In genomic region chr3:138528265-138528664, GRCm38 (mm10) we compare ENCODE assay signal across 8 mouse cellular contexts. TPM values are rescaled to one million over a fixed set of nuclear protein-coding genes. Genes with fewer than 3 reads are reported as not detected.
DNase-seq lines count a peak whose midpoint lies in the region; ATAC-seq and TF ChIP-seq lines count a peak whose summit lies in the region.

No protein-coding gene starts in this region.

- peak overlapping the region; percentile 95 for H3K4me3 ChIP-seq in liver, adult 2 months (ENCODE audit: insufficient read depth, low read depth, low read length)
- peak overlapping the region; percentile 98 for H3K4me3 ChIP-seq in embryonic facial prominence, embryonic 12.5 days
- H3K4me3 ChIP-seq in intestine, embryonic 16.5 days (ENCODE audit: low read length), result peak overlapping the region; percentile 99
- H3K4me3 ChIP-seq in neural tube, embryonic 14.5 days (ENCODE audit: low read depth, low read length), result peak overlapping the region; percentile 94

- H3K9ac ChIP-seq in liver, adult 2 months (ENCODE audit: low read depth, low read length), result no peak overlapping the region
- H3K9ac ChIP-seq in embryonic facial prominence, embryonic 12.5 days, result peak overlapping the region; percentile 99
- H3K9ac ChIP-seq in intestine, embryonic 16.5 days (ENCODE audit: low read depth, low read length), result peak overlapping the region; percentile 94
- peak overlapping the region; percentile 95 for H3K9ac ChIP-seq in neural tube, embryonic 14.5 days (replicated peaks; ENCODE audit: low read depth, low read length)

- no peak for TF ChIP-seq POLR2A in liver, adult 2 months (IDR thresholded peaks at IDR 0.05; ENCODE audit: extremely low read depth, insufficient read depth, low read length)

- peaks cover 19% of the 10 kb centered on the region for H3K4me1 ChIP-seq in liver, adult 2 months (ENCODE audit: control insufficient read depth, insufficient read depth, low read length)
- H3K4me1 ChIP-seq in embryonic facial prominence, embryonic 12.5 days, result peaks cover 30% of the 10 kb centered on the region
- H3K4me1 ChIP-seq in intestine, embryonic 16.5 days (ENCODE audit: control insufficient read depth, insufficient read depth, low read length), result peaks cover 24% of the 10 kb centered on the region
- H3K4me1 ChIP-seq in neural tube, embryonic 14.5 days (ENCODE audit: control insufficient read depth, insufficient read depth, low read length), result peaks cover 23% of the 10 kb centered on the region; the same call in 1 of the 2 replicates

- no peak for ATAC-seq in embryonic facial prominence, embryonic 12.5 days (ENCODE audit: insufficient number of reproducible peaks, insufficient read depth, low FRiP score, low TSS enrichment)
- ATAC-seq in intestine, embryonic 16.5 days, result no peak
- no peak for ATAC-seq in neural tube, embryonic 14.5 days (ENCODE audit: low read depth)

- no peak overlapping the region for H3K27ac ChIP-seq in liver, adult 2 months (replicated peaks; ENCODE audit: insufficient read depth, low read depth, low read length)
- H3K27ac ChIP-seq in embryonic facial prominence, embryonic 12.5 days, result peak overlapping the region; percentile 97; the same call in 1 of the 2 replicates
- no peak overlapping the region for H3K27ac ChIP-seq in intestine, embryonic 16.5 days (ENCODE audit: low read length)
- H3K27ac ChIP-seq in neural tube, embryonic 14.5 days (ENCODE audit: low read depth, low read length), result no peak overlapping the region

- DNase-seq in liver, adult 2 months (ENCODE audit: extremely low read depth, low read depth, low spot score), result no peak
- DNase-seq in liver, result no peak
- DNase-seq in layer of hippocampus, postnatal 14 days (ENCODE audit: low spot score in 2 of 2), result no peak
- no peak for DNase-seq in urinary bladder, adult 18-20 months (ENCODE audit: low spot score in 2 of 2)
- no peak for DNase-seq in spleen, postnatal 14 days (ENCODE audit: low spot score in 2 of 2)

- no peaks in the 10 kb centered on the region for H3K36me3 ChIP-seq in liver, adult 2 months (ENCODE audit: control insufficient read depth, insufficient read depth, low read length)
- no peaks in the 10 kb centered on the region for H3K36me3 ChIP-seq in embryonic facial prominence, embryonic 12.5 days
- H3K36me3 ChIP-seq in intestine, embryonic 16.5 days (ENCODE audit: control insufficient read depth, insufficient read depth, low read length), result no peaks in the 10 kb centered on the region
- H3K36me3 ChIP-seq in neural tube, embryonic 14.5 days (ENCODE audit: control insufficient read depth, insufficient read depth, low read length), result no peaks in the 10 kb centered on the region

- TF ChIP-seq CTCF in liver, adult 2 months (IDR thresholded peaks at IDR 0.05; ENCODE audit: low read depth, low read length), result no peak

- WGBS in liver, adult 2 months, result 7% methylated on average over 16 of the region's 16 CpGs
- 2% methylated on average over 16 of the region's 16 CpGs for WGBS in embryonic facial prominence, embryonic 12.5 days
- 3% methylated on average over 16 of the region's 16 CpGs for WGBS in intestine, embryonic 16.5 days
- WGBS in neural tube, embryonic 14.5 days, result 3% methylated on average over 16 of the region's 16 CpGs

- H3K9me3 ChIP-seq in embryonic facial prominence, embryonic 12.5 days, result no peaks in the 10 kb centered on the region
- no peaks in the 10 kb centered on the region for H3K9me3 ChIP-seq in intestine, embryonic 16.5 days (ENCODE audit: control insufficient read depth, low read length)
- no peaks in the 10 kb centered on the region for H3K9me3 ChIP-seq in neural tube, embryonic 14.5 days (ENCODE audit: control insufficient read depth, low read length)

- no peaks in the 10 kb centered on the region for H3K27me3 ChIP-seq in liver, adult 2 months (ENCODE audit: control insufficient read depth, insufficient read depth, low read length)
- H3K27me3 ChIP-seq in embryonic facial prominence, embryonic 12.5 days, result no peaks in the 10 kb centered on the region
- H3K27me3 ChIP-seq in intestine, embryonic 16.5 days (replicated peaks; ENCODE audit: control insufficient read depth, insufficient read depth, low read length), result no peaks in the 10 kb centered on the region
- no peaks in the 10 kb centered on the region for H3K27me3 ChIP-seq in neural tube, embryonic 14.5 days (ENCODE audit: control insufficient read depth, insufficient read depth, low read length)

- H3K4me2 ChIP-seq in embryonic facial prominence, embryonic 12.5 days (replicated peaks), result peak overlapping the region; percentile 69
- H3K4me2 ChIP-seq in intestine, embryonic 16.5 days (ENCODE audit: low read depth, low read length), result peak overlapping the region; percentile 60
- H3K4me2 ChIP-seq in neural tube, embryonic 14.5 days (ENCODE audit: low read depth, low read length), result peak overlapping the region; percentile 68

- peaks cover 10% of the 10 kb centered on the region; the same call in 1 of the 2 replicates for H3K79me2 ChIP-seq in liver, adult 2 months (ENCODE audit: control insufficient read depth, insufficient read depth, low read length)

RNA-seq across cellular contexts. Expression of gene Eif4e, which starts 2.3 kb away (rescaled TPM):
- 16.4 and 18.2 TPM in 2 replicates for total RNA-seq in liver, adult 2 months (2014; rRNA removed)
- 10.1 and 12.8 TPM in 2 replicates for polyA plus RNA-seq in liver, adult 2 months (2012; rRNA removed)
- polyA plus RNA-seq in embryonic facial prominence, embryonic 12.5 days (2016; fragmentation: Nextera tagmentation; extraction: Ambion mirVana), result 369 and 406 TPM in 2 replicates
- 271 and 298 TPM in 2 replicates for polyA plus RNA-seq in intestine, embryonic 16.5 days (2015; fragmentation: Nextera tagmentation; extraction: Ambion mirVana)
- 321 and 333 TPM in 2 replicates for polyA plus RNA-seq in neural tube, embryonic 14.5 days (2014; fragmentation: Nextera tagmentation; extraction: Ambion mirVana)
- 100 to 1,000 TPM; 151 to 169 TPM for total RNA-seq in layer of hippocampus, postnatal 14 days (2021)

RNA-seq across cellular contexts. Expression of gene Metap1, which starts 39.0 kb away (rescaled TPM):
- 31.4 and 32.5 TPM in 2 replicates for total RNA-seq in liver, adult 2 months (2014; rRNA removed)
- 11.7 and 12.5 TPM in 2 replicates for polyA plus RNA-seq in liver, adult 2 months (2012; rRNA removed)
- polyA plus RNA-seq in embryonic facial prominence, embryonic 12.5 days (2016; fragmentation: Nextera tagmentation; extraction: Ambion mirVana), result 43.9 and 46.6 TPM in 2 replicates
- polyA plus RNA-seq in intestine, embryonic 16.5 days (2015; fragmentation: Nextera tagmentation; extraction: Ambion mirVana), result 48.0 and 49.7 TPM in 2 replicates
- 57.8 and 59.0 TPM in 2 replicates for polyA plus RNA-seq in neural tube, embryonic 14.5 days (2014; fragmentation: Nextera tagmentation; extraction: Ambion mirVana)
- 10 to 100 TPM; 43.1 to 45.0 TPM for total RNA-seq in layer of hippocampus, postnatal 14 days (2021)

Comparison
In these comparisons a context has a peak if more than half of its experiments do, and no peak if none do; other contexts are left out.
1. RNA of gene Eif4e, which starts 2.3 kb away (polyA plus RNA-seq): 369 to 406 TPM in embryonic facial prominence, embryonic 12.5 days, 321 to 333 TPM in neural tube, embryonic 14.5 days and 271 to 298 TPM in intestine, embryonic 16.5 days; 10.1 to 12.8 TPM in liver, adult 2 months; every median in the first group is over 10 times any median in the second.
2. Peak in every context shown above with its lines, with median percentiles within 50 percentile points of each other: H3K4me3 ChIP-seq and H3K4me2 ChIP-seq.